Mouse (Mus musculus) heart, adult 2 months (tissue): Measurements from ENCODE around the gene Yipf1.

Experiments used
- CTCF ChIP-seq: fragments of 200-600 bp; IDR thresholded peaks from 2 replicates; pipeline ENCODE4 v1.8.1; 2022; ENCODE audit warnings: antibody characterized with exemption, mild to moderate bottlenecking, moderate library complexity
- EP300 ChIP-seq: fragments of 200-500 bp; IDR thresholded peaks from 2 replicates; pipeline ENCODE4 v1.6.1; 2011; ENCODE audit warnings: low read depth, low read length, control low read depth; ENCODE audit not compliant: insufficient read depth
- POLR2A ChIP-seq: fragments of 200-500 bp; IDR thresholded peaks from 2 replicates; pipeline ENCODE4 v1.6.1; 2011; ENCODE audit warnings: mild to moderate bottlenecking, low read depth, low read length, control low read depth; ENCODE audit not compliant: insufficient read depth

DNA sequence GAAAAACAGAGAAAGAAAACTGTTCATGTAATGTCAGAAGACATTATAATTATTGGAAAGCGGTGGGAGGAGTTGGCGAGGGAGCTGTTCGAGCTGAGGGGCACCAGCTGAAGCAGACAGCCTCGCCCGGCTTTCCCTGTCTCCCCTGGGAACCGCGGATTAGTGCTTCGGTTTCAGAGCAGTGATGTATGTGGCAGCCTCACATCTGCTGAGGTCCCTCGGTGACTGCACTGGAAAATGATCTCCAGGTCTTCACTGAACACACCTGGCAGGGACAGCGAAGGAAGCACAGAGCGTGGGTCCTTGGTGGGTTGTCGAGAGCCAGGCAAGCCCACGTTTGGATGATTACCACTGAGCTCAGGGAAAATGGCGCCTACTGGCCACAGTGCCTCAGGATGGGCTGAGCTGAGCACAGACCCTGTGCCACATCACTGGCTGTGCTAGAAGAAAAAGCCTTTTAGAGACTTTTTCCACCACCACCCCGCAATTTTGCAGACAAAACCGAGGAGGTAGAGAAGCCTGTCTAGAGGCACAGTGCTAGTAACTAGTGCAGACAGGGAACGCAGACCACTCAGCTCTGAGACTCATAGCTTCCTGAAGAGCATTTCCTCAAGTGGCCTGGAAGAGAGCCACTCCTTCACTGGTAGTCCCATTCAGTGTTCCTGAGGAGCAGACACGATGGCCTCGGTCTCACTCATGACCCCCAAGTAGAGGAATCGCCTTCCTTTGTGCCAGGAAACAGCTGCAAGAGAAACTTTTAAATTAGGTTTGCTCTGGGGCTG lies 34.6 kb downstream of the Yipf1 start:
- TF ChIP-seq EP300 (no peak), CTCF (no peak), POLR2A (no peak)
